Mouse (Mus musculus) gonadal fat pad, adult 2 months (tissue): ENCODE measurements around the gene Yars. TPM values are rescaled to one million over a fixed set of nuclear protein-coding genes. Genes with fewer than 3 reads are reported as not detected.

Experiments
- DNase-seq: peaks from one replicate; pipeline ENCODE4 v3.0.0-alpha.2; 2012; ENCODE audit warnings: low read depth
- polyA plus RNA-seq: library from polyadenylated mRNA; depleted of rRNA; stranded (reverse); fragments of >200 nt; gene quantifications from 2 replicates; pipeline ENCODE4 v1.2.3, GENCODE M21; 2012

The Yars gene
- polyA plus RNA-seq, 1 experiment = 25.4 TPM

DNA sequence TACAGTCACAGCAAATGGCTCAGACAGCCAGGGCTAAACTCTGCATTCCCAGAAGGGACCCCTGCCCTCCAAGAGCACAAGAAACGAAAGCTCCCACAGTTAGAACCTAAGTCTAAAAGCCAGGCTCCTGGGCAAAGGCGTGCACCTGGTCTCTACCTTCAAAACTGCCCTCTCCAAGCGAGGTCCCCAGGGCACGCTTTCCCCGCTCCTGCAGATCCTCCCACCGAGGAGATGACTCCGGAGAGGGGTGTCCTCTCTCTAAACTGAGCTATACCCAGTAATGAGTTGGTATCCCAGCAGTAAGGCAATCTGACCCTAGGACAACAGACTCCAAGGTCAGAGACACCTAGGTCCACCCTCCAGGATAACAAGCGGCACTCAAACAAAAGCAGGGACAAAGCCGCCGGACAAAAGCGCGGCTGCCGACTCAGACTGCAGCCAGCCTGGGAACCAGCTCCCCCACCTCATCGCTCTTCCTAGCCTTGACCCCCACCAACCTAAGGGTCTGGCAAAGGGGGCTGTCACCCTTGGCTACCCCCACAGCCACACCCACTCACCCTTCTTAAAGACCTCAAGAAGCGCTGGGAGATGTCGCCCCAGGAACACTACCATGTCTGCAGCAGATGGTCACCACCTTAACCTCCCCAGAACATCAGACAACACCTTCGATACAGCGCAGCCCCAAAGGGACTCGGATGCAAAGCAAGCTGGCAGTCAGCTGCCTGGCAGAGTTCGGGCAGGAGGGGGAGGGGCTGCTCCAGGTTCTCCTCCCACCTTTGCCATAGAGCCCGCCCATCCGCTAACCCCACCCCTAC, 37.8 kb downstream of the Yars start:
- DNase-seq = no peak

DNA sequence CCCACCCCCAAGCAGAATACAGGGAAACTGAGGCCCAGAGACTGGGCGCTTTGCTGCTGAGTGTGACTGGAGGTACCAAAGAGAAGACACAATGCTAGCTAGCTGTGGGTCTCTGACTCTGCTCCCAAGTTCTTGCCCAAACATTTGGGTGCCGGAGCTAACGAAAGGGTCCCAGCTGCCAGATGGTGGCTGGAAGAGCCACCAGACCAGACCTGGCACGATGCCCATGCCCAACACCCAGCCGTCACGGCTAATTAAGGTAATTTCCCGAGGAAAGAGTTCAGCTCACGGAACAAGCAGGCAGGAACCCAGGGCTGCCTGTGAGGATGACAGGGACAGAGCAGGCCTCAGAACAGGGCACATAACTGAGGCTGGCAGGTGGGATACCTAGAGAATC, 38.4 kb downstream of the Yars start:
- no peak for DNase-seq

DNA sequence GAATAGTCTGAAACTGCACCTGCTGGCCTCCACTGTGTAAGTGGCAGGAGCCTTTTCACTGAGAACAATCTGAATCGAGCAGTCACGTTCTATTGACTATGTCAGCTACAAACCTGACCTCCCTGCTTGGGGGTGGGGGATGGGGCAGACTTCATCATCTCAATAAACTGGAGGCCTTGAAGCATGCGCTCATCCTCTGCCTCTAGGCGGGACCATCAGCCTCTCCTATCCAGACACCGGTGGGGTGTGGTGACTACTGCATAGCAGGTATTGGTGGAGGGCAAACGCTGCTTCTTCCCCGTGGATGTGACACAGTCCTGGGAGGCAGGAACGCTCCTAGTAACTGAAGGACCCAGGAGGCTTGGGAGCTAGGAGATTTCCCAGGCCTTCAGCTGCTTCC, 41.4 kb downstream of the Yars start:
- DNase-seq = no peak

DNA sequence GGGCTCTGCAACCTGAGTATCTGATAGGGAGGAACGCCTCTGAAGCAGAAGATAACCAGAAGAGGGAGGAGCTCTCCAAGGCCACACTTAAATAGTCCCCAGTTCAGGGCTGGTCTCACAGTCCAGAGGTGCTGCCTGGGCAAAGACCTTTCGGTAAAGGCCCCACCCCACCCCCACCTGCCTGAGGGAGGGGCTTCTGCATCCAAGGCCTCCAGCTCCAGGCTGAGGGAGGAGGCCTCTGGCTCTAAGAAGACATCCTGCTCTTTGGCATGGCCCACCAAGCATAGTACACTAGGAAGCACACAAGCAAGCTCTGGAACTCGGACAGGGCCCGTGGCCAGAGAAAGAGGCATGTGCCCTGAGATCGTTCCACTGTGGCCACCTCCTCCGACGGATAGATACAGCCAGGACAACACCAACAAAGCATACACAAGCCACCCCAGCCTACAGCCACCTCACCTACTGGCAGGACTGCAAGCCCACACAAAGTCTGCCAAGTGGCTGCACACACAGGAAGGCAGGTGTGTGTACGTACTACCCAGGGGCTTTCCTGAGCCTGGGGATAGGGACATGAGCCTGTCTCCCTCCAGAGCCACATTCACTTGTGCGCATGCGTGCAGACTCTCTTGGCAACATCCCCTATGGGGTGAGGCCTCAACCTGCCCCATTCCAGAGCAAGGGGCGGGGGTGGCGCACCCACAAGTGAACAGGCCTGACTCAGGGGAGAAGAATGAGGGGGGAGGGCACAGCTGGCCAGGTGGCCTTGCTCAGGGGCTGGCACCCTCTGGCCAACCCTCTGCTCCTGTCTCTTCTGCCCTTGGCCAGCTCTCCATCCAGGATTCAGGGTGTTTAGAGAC, 42.3 kb downstream of the Yars start:
- peak; percentile 74 for DNase-seq

DNA sequence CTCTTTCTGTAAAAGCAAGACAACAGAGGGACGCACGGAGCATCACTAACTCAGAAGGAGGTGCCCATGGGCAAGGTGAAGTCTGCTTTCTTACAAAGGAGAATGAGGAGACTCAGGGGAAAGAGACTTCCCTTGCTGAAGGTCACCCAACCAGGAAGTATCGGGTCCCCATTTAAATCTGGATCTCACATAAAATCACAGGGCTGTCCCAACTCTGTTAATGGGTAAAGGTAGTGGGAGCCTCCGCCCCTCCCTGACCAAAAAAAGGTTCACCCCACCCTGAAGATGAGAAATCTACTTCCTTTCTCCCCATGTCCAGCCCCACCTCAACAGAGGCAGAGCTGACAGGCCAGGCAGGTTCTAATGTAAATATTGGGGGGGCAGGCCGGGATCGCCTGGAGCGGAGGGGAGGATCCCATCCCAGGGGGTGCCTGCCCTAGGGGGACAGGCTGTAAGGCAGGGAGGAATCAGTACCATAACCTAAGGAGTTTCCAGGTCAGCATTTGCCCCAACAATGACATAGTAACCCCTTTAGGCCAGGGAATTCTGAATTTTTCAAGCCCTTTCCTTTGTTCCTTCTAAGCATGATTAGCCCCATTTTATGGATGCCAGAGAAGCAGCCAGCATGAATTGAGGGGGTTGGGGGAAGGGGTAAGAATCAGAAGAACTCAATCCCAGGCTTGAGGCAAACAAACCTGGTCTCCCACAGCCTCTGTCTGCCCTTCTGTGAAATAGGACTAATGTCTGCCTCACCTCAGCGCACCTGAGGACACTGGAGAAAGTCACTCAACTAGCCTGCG, 43.2 kb downstream of the Yars start:
- no peak for DNase-seq

DNA sequence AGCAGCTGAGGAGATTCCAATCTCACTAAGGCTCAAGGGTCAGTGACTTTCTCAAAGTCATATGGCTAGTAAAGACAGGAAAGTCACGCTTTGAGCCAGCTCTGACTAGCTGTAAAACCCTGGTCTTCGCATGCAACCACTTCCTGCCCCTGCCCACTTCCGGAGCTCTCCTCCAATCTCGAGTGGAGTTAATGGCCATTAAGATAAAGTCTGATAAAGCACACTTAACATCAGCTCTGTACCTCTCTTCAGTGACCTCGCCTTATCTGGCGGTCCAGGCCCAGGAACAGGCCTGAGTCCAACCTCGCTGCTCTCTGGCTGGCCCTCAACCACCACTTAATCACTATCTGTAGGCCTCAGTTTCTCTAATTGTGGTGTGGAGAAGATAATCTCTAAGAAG, 44.9 kb downstream of the Yars start:
- DNase-seq = no peak

DNA sequence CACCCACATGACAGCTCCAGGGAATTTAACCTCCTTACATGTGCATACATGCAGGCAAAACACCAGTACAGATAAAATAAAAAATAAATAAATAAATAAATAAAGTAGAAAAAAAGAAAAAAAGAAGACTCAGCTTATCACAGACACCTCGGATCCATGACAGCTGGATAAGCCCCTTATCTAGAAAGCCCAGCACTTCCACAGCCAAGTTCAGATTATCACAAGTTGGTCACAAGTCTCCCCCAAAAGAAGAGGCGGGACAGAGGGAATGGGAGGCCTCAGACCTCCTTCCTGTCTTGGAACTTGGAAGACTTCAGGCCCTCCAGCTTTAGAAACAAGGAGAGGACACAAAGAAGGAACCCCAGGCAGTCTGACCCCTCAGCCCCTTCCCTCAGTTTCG, 45.6 kb downstream of the Yars start:
- no peak for DNase-seq

DNA sequence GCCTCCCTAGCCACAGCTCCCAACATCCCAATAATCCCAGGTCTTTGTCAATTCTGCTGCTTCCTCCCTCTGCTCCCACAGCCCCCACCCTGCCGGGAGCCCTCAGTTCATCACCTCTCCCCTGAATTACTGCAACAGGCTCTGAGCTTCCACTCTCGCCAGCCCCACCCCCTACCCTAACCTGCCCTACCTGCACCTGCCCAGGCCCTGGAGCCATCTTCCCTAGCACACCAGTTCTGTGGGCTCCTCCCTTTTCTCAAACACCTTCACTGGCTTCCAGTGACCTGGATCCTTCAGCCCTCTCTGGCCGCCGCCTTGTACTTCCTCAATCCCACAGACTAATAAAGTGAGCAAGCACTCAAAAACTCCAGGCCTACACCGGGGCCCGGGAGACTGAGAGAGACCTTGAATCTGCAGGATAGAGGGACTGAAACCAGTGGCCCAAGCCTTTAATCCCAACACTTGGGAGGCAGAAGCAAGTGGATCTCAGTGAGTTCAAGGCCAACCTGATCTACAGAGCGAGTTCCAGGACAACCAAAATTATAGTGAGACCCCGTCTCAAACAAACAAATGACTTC, 46.8 kb downstream of the Yars start:
- DNase-seq = peak; percentile 75

DNA sequence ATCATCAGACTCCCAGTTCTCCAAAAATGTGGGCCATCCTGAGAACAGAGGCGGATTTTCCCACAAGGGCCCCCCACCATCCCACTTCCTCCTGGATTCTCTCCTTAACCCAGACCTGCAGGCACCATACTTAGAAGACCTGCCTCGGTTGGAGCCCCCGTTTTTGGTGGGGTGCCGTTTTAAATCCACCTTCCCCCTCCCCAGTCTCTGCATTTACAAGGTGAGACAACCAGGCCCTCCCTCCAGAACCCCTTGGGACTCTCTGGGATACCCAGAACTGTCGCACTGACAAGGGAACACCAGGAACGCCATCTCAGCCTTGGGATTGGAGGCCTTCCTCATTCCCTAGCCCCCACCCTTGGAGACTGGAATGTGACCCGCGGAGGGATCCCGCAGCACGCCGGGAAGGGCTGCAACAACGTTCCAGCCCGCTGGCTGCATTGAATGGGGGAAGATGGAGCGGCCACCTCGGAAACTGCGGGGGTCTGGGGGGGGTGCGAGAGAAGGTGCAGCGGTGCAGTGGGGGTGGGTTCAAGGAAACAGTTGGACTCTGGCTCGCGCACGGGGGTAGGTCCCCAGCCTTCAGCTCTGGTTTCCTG, 48.4 kb downstream of the Yars start:
- no peak for DNase-seq

DNA sequence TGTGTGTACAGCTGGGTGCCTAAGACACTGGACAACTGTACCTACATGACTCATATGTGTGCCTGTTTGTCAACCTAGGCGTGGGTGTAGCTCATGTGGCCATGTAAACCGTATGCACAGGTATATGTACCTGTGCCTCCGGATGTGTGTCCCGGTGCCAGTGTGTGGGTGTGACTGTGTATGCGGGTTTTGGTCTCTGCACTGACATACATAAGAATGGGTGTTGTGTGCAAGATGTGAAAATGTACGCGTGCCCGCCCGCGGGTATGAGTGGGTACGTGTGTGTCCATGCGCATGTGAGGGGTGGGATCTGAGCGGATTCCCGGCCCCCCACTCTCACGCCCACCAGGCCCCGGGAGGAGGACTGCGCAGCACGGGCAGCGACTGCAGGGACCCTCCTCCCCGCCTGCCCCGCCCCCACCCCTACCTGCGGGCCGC, 49.0 kb downstream of the Yars start:
- peak; percentile 70 for DNase-seq

DNA sequence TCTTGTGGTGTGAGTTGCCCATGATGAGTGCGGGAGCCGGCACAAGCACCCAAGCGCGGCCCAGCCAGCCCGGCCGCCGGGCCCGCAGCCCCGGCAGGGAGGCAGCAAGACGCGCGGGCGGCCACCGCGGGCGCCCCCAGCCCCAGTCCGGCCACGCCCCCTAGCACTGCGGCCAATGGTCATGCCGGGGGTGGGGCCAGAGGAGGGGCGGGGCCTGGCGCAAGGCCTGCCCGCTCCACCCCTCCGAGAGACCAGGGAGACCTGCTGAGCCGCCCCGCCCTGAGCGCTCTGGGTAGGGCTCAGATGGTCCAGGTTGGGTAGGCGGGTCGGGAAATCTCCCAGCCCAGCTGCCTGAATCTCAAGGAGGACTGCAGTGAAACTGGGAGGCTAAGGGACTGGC, 49.5 kb downstream of the Yars start:
- DNase-seq = no peak

DNA sequence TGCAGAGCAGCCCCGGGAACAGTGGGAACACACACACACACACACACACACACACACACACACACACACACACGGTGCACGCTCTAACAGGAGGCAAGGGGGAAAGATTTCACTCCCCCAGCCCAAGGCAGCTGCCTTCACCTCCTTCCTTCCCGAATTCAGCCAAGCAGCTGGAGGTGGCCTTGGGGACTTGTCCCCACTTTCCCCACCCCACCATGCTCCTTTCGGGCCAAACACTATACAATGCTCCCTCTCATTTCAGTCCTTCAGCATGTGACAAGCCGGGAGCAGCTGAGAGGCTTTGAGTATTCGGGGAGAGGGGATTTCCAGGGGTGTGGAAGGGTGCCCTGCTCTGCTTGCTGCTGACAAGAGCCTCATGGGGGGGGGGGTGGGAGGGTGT, 52.3 kb downstream of the Yars start:
- no peak for DNase-seq

DNA sequence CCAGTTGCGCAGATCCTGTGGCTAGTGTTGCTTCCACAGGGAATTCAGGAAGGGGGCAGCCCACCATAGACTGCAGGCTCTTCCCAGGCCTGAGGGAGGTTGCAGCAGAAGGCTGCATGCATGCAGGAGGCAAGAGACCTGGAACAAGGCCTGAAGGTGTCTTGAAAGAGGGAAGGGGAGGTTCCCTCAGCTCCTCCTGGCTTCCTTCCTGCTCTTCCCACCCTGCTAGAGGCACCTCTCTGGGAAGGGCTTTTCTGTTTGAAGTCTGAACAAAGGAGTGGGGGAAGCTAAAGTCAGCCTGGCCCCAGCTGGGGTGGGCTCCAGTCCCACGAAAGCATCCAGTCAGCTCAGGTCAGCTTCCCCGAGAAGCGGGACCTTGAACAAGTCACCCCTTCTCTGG, 52.8 kb downstream of the Yars start:
- no peak for DNase-seq

DNA sequence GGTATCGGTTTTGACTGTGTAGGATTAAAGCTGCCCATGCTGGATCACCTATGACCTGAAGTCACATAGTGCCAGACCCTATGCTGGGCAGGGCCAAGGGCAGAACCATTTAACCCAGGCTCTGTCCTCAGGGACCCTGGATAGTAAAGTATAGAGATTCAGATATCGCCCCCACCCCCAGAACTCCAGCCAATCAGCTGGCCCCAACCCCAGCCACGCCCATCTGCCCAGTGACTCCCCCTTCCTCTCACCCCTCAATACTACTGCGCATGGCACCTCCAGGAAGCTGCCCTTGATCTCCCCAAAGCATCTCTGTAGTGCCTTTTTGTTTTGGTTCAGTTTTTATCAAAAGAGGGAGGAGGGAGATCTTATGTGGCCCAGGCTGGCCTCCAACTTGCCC, 53.2 kb downstream of the Yars start:
- DNase-seq = no peak

DNA sequence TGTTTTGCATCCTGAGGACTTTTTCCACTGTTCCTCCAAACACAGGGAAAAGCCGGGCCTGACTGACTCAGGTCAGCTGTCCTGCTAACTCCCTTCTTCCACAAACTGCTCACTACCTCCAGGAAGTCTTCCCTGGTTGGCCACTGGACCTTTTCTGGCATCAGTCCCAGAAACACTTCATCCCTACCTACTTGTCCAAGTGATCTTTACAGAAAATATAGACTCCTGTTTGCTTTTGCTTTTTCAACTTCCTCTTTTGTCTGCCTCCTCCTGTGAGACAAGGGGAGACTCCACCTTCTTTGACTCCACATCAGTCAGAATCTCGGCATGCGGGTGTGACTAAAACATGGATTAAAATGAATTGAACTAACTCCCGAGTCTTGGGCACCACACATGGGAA, 55.2 kb downstream of the Yars start:
- DNase-seq = no peak

DNA sequence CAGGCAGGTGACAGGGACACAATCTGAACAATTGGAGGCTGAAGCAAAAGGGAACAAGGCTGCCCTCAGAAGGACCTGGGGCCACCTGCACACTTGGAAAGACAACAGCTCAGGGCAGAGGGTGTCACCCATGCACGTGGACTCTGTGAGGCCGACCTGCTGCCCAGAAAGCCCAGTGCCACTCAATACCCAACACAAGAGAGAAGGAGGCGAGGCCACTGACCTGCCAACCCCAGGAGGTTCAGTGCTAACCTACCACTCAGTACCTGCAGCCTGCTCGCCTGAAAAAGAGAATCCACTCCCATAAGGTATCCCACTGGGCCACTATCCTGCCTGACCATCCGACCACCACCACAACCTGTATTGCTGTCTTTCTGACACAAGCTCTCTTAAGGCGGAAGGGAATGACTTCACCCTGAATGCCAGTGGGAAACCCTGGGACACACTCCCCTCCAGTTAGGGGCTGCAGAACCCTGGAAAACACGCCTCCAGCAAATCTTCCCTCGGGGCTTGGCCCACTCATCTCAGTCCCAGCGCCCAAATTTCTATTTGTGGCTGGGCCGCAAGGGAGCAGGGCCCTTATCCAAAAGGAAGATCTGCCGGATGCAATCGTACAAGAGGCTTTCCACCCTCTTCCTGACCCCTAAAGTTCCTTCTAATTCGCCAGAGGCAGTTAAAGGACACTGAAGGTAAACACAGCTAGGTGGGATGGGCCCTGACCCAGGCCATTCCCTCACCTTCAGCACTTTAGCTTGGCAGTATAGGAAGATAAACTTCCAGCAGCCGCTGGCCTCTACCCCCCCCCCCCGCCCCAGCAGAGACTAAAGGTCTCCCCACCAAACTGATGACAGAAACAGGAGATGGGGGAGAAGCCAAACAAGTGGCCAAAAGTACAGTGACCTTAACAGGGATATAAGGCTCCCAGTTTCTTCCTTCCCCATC, 57.1 kb downstream of the Yars start:
- DNase-seq = no peak

DNA sequence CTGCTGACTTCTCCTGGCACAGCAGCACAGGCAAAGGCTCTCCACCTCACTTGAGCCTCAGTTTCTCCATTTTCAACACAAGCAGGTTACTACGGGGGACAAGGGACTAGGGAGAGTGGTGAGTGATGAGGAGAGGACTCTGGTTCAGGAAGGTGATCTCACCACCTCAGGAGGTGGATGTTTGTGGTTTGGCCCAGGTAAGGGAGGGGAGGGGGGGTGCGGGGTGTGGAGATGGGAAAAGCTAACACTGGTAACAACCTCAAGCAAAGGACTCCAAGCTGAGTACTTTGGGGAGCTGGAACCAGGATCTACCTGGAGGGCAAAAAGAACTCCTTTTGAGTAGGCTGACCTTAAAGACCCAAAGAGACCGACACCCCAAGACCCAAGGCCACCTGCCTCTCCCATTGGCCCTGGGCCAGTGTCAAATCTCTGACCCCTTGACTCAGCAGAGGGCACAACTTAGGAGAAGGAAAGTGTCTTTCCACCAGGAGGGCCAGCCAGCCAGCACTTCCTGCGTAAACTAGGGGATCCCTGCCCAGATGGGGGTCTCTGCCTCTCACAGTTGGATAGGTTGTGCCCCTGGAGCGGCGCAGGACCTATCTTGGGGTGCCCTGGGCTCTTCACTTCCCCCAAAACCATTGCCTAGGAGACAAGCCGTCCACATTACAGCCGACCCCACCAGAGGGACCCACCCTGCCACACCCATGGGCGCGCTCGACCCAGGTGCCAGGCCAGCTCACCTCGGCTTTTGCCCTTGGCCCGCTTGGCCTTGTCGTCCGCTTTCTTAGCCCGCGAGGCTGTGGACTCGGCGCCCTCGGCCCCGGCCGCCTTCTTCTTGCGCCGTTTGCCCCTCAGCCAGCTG, 58.1 kb downstream of the Yars start:
- DNase-seq = no peak

DNA sequence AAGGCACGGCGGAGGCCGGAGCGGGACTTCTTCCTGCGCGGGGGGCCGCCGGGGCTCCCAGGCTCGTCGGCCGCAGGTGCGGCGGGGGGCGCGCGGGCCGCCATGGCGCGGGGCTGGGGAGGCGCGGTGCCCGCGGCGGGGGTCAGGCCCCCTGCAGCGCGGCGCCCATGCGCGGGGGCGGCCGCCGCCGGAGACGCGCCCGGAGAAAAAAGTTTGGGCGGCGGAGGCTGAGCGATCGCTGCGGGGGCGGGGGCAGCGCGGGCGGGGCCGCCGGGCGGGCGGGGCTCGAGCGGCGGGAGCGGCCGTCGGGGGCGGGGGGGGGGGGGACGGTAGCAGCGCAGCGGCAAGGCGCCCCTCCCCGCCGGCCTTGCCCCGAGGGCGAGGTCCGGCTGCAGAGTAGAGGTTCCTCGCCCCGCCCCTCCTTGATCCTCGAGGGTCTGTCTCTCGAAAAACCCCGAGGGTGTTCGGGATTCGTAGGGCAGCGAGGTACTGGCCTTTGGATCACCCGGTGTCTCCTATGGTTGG, 58.7 kb downstream of the Yars start:
- no peak for DNase-seq

DNA sequence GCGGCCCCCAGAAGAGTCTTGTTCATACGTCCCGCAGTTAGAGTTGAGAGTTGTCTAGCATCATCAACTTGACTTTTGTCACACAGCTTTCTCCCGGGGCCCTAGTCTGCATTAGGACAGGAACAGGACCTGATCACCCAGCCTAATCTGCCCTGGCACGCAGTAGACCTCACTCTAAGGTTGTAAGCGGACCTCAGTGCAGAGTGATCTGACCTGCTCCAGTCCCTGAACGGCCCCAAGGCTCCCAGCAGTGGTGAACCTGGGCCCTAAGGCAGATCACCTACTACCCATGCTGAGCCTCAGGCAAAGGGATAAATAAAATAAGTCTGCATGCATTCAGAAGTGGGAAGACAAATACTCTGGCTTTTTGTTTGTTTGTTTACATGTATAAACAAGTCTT, 59.7 kb downstream of the Yars start:
- no peak for DNase-seq
